Mouse (Mus musculus): ENCODE measurements around the gene Cnnm3. TPM values are rescaled to one million over a fixed set of nuclear protein-coding genes. Genes with fewer than 3 reads are reported as not detected.
A peak's percentile ranks its signal among the peaks of the same experiment; 100 is the strongest.

Gene Cnnm3
- total and polyA plus RNA-seq, 2 experiments = 4.4 to 11.3 TPM

DNA sequence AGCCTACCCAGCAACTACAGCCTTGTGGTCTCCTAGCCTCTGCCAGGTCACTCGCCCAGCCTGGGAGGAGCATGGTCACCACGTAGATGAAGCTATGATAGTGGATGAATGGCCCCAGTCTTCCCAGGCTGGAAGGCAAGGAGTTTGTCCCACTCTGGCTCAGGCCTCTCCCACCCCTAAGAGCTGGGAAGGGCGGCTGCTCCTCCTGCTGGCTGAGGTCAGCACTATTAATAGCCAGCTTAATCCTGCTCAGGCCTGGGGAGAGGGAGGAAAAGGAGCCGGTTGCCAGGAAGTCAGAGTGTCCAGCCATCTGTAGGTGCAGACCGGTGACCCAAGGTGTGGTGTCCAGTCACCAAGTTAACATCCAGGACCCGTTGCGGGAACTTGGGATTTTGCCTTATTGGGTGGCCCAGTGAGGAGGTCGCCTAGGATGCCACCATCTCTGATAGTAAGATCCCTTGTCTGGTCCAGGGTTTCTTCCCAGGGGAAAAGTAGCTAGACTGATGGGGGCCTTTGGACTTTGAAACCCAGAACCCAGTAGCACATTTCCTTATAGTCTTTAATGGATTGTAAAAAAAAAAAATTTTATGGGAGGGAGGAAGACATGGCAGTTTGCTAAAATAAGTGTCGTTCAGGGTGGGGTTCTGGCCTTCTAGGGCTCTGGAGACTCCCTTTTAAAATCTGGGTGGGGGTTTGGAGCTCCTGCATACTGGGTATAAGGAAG lies 19.1 kb upstream of the Cnnm3 start:
- no peak overlapping the region for H3K27ac ChIP-seq (replicated peaks; ENCODE audit: insufficient read depth, low read depth, low read length)
- no peaks in the 10 kb centered on the region for H3K79me2 ChIP-seq (ENCODE audit: control insufficient read depth, insufficient read depth, low read length)
- no peaks in the 10 kb centered on the region for H3K36me3 ChIP-seq (ENCODE audit: control insufficient read depth, insufficient read depth, low read length)
- H3K27me3 ChIP-seq (ENCODE audit: control insufficient read depth, insufficient read depth, low read length) = no peaks in the 10 kb centered on the region
- H3K9ac ChIP-seq (ENCODE audit: low read depth, low read length) = no peak overlapping the region
- no peak overlapping the region for H3K4me3 ChIP-seq (ENCODE audit: insufficient read depth, low read depth, low read length)
- no peak for DNase-seq (ENCODE audit: extremely low read depth, low read depth, low spot score)
- no peaks in the 10 kb centered on the region for H3K4me1 ChIP-seq (ENCODE audit: control insufficient read depth, insufficient read depth, low read length)
- 79% methylated on average over 9 of the region's 9 CpGs for WGBS
- TF ChIP-seq CTCF (IDR thresholded peaks at IDR 0.05; ENCODE audit: low read depth, low read length) (peak; percentile 49), POLR2A (IDR thresholded peaks at IDR 0.05; ENCODE audit: extremely low read depth, insufficient read depth, low read length) (no peak)

DNA sequence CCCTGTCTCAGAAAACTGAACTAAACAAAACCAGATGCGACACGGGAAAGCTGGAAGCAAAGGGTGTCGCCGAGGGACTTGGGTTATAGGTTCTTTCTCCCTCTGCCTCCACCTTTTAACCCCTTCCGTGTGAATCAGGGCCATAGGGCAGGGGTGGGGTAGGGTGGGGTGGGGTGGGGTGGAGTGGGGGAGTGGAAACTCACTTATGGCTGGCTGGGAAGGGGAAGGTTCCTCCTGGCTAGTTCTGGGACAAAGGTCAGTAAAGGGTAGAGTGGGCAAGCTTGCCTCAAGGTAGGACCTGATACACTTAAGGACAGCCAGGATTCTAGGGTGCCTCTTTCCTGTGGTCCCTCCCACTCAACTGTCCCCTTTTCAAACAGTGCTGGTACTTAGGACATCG lies 18.4 kb upstream of the Cnnm3 start:
- no peaks in the 10 kb centered on the region for H3K79me2 ChIP-seq (ENCODE audit: control insufficient read depth, insufficient read depth, low read length)
- no peak overlapping the region for H3K27ac ChIP-seq (replicated peaks; ENCODE audit: insufficient read depth, low read depth, low read length)
- no peak overlapping the region for H3K9ac ChIP-seq (ENCODE audit: low read depth, low read length)
- TF ChIP-seq POLR2A (IDR thresholded peaks at IDR 0.05; ENCODE audit: extremely low read depth, insufficient read depth, low read length) (no peak), CTCF (IDR thresholded peaks at IDR 0.05; ENCODE audit: low read depth, low read length) (no peak)
- 87% methylated on average over 6 of the region's 6 CpGs for WGBS
- H3K4me1 ChIP-seq (ENCODE audit: control insufficient read depth, insufficient read depth, low read length) = no peaks in the 10 kb centered on the region
- H3K36me3 ChIP-seq (ENCODE audit: control insufficient read depth, insufficient read depth, low read length) = no peaks in the 10 kb centered on the region
- H3K27me3 ChIP-seq (ENCODE audit: control insufficient read depth, insufficient read depth, low read length) = no peaks in the 10 kb centered on the region
- DNase-seq (ENCODE audit: extremely low read depth, low read depth, low spot score) = no peak
- H3K4me3 ChIP-seq (ENCODE audit: insufficient read depth, low read depth, low read length) = no peak overlapping the region

DNA sequence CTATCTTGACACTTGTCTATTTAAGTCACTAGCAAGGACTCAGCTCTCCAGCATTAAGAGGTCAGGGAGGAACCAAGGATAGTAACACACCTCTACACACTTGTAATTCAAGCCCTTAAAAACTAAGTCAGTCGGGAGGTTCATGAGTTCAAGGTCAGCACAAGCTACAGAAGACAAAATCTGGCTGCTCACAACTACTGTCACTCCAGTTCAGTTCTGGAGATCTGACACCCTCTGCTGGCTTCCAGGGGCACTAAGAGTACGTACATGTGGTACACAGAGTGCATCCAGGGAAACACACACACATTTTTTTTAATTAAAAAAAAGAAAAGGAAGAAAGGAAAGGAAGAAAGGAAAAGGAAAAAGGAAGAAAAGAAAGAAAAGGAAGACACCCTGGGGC lies 14.9 kb upstream of the Cnnm3 start:
- no peaks in the 10 kb centered on the region for H3K27me3 ChIP-seq (ENCODE audit: control insufficient read depth, insufficient read depth, low read length)
- no peak overlapping the region for H3K4me3 ChIP-seq (ENCODE audit: insufficient read depth, low read depth, low read length)
- no peaks in the 10 kb centered on the region for H3K36me3 ChIP-seq (ENCODE audit: control insufficient read depth, insufficient read depth, low read length)
- DNase-seq (ENCODE audit: extremely low read depth, low read depth, low spot score) = peak; percentile 52
- TF ChIP-seq POLR2A (IDR thresholded peaks at IDR 0.05; ENCODE audit: extremely low read depth, insufficient read depth, low read length) (no peak), CTCF (IDR thresholded peaks at IDR 0.05; ENCODE audit: low read depth, low read length) (peak; percentile 30; the same call in 1 of the 2 replicates)
- no peak overlapping the region for H3K9ac ChIP-seq (ENCODE audit: low read depth, low read length)
- 29% methylated on average over 2 of the region's 2 CpGs for WGBS
- no peak overlapping the region for H3K27ac ChIP-seq (replicated peaks; ENCODE audit: insufficient read depth, low read depth, low read length)
- H3K4me1 ChIP-seq (ENCODE audit: control insufficient read depth, insufficient read depth, low read length) = no peaks in the 10 kb centered on the region
- H3K79me2 ChIP-seq (ENCODE audit: control insufficient read depth, insufficient read depth, low read length) = no peaks in the 10 kb centered on the region

DNA sequence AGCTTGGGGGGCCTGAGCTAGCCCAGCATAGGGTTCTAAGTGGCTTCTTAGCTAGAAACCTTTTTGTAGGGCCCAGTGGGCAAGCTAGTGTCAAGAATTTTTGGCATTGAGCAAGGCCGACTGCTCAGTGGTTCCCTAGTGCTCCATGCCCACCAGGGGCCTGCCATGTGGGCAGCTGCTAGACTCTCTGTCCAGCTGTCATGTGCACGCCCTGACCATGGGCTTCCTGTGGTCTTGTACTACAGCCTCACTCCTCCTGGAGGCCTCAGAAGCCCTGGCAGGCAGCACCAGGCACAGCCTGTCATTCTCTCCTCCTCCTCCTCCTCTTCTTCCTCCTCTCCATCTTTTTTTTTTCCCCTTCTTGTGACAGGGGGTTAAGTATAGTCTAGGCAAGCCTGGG lies 14.4 kb upstream of the Cnnm3 start:
- Histone ChIP-seq H3K27ac (replicated peaks; ENCODE audit: insufficient read depth, low read depth, low read length) (no peak overlapping the region), H3K9ac (ENCODE audit: low read depth, low read length) (no peak overlapping the region), H3K36me3 (ENCODE audit: control insufficient read depth, insufficient read depth, low read length) (no peaks in the 10 kb centered on the region), H3K27me3 (ENCODE audit: control insufficient read depth, insufficient read depth, low read length) (no peaks in the 10 kb centered on the region), H3K4me1 (ENCODE audit: control insufficient read depth, insufficient read depth, low read length) (no peaks in the 10 kb centered on the region), H3K79me2 (ENCODE audit: control insufficient read depth, insufficient read depth, low read length) (no peaks in the 10 kb centered on the region), H3K4me3 (ENCODE audit: insufficient read depth, low read depth, low read length) (no peak overlapping the region)
- WGBS = 79% methylated on average over 2 of the region's 2 CpGs
- no peak for DNase-seq (ENCODE audit: extremely low read depth, low read depth, low spot score)
- TF ChIP-seq CTCF (IDR thresholded peaks at IDR 0.05; ENCODE audit: low read depth, low read length) = no peak
- TF ChIP-seq POLR2A (IDR thresholded peaks at IDR 0.05; ENCODE audit: extremely low read depth, insufficient read depth, low read length) = no peak

DNA sequence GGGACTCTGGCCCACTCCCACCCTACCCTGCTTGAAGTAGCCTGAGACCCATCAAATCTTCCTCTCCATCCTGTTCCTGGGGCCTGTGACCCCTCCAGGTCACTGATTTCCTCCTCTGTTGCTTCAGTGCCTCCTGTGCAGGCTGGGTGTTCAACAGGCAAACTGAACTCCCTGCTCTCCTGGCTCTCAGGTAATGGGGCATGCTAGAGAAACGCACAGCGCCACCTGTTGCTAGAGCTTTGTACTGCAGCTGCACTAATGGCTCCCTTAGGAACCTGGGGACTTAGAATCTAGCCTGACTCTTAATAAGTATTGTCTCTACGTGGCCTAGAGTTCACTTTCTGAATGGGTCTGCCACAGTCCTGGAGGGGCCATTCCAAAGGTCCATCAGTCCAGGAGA lies 10.4 kb upstream of the Cnnm3 start:
- 14% methylated on average over 3 of the region's 3 CpGs for WGBS
- Histone ChIP-seq H3K36me3 (ENCODE audit: control insufficient read depth, insufficient read depth, low read length) (no peaks in the 10 kb centered on the region), H3K9ac (ENCODE audit: low read depth, low read length) (no peak overlapping the region), H3K4me3 (ENCODE audit: insufficient read depth, low read depth, low read length) (no peak overlapping the region), H3K27ac (replicated peaks; ENCODE audit: insufficient read depth, low read depth, low read length) (no peak overlapping the region), H3K4me1 (ENCODE audit: control insufficient read depth, insufficient read depth, low read length) (no peaks in the 10 kb centered on the region), H3K27me3 (ENCODE audit: control insufficient read depth, insufficient read depth, low read length) (no peaks in the 10 kb centered on the region), H3K79me2 (ENCODE audit: control insufficient read depth, insufficient read depth, low read length) (no peaks in the 10 kb centered on the region)
- TF ChIP-seq POLR2A (IDR thresholded peaks at IDR 0.05; ENCODE audit: extremely low read depth, insufficient read depth, low read length) (no peak), CTCF (IDR thresholded peaks at IDR 0.05; ENCODE audit: low read depth, low read length) (peak; percentile 92)
- DNase-seq (ENCODE audit: extremely low read depth, low read depth, low spot score) = peak; percentile 62

DNA sequence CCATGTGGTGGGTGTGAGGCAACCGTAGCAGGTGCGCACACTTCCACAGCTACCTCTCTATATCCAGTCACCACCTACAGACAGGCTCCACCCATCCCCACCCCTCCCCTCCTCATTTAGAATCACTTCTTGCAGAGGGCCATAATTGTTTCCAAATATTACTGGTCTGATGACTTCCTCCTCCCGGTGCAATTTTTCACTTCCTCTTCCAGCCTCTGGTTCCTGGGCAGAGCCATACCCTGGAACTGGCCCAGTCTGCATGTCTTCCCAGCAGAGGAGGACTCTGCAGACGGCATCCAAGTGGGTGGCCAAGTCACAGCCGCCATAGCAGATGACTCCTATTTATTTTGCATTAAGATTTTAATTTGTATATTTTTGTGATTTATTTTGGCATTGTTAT lies 3.4 kb upstream of the Cnnm3 start:
- H3K79me2 ChIP-seq (ENCODE audit: control insufficient read depth, insufficient read depth, low read length) = peaks cover 2% of the 10 kb centered on the region; the same call in 1 of the 2 replicates
- 80% methylated on average over 5 of the region's 5 CpGs for WGBS

More for the DNA sequence above, 3.4 kb upstream of the Cnnm3 start:
- Histone ChIP-seq H3K4me1 (ENCODE audit: control insufficient read depth, insufficient read depth, low read length) (peaks cover 5% of the 10 kb centered on the region), H3K9ac (ENCODE audit: low read depth, low read length) (no peak overlapping the region), H3K27ac (replicated peaks; ENCODE audit: insufficient read depth, low read depth, low read length) (no peak overlapping the region), H3K4me3 (ENCODE audit: insufficient read depth, low read depth, low read length) (no peak overlapping the region), H3K36me3 (ENCODE audit: control insufficient read depth, insufficient read depth, low read length) (no peaks in the 10 kb centered on the region), H3K27me3 (ENCODE audit: control insufficient read depth, insufficient read depth, low read length) (no peaks in the 10 kb centered on the region)
- TF ChIP-seq POLR2A (IDR thresholded peaks at IDR 0.05; ENCODE audit: extremely low read depth, insufficient read depth, low read length) = no peak
- TF ChIP-seq CTCF (IDR thresholded peaks at IDR 0.05; ENCODE audit: low read depth, low read length) = no peak
- no peak for DNase-seq (ENCODE audit: extremely low read depth, low read depth, low spot score)

Measured in liver, adult 2 months (tissue).